Mouse (Mus musculus): Measurements from ENCODE around the gene Rgs6.

GRCm38 (mm10) chr12:82747099-82747498, 159.0 kb downstream of the Rgs6 start:
- no peak for TF ChIP-seq FLI1 (IDR thresholded peaks at IDR 0.05; ENCODE audit: low read length)
- TF ChIP-seq GATA1 (IDR thresholded peaks at IDR 0.05; ENCODE audit: borderline replicate concordance, low read length) = no peak

Data from megakaryocyte, embryonic 14.5 days (primary cell).